Mouse (Mus musculus): ENCODE measurements around the gene Dnah8.
"Not testable (repeated sequence)": the region's sequence is repeated elsewhere in the genome, so short reads cannot be mapped to it uniquely, and the experiment has no call there.

The Dnah8 gene

GRCm38 (mm10) chr17:30623200-30623599 is 954 bp upstream of the Dnah8 start:
- Histone ChIP-seq H3K4me3 (replicated peaks; ENCODE audit: low read length) (peak overlapping the region; percentile 39), H3K36me3 (ENCODE audit: insufficient read depth, low read length) (peaks cover 24% of the 10 kb centered on the region), H3K27me3 (ENCODE audit: insufficient read depth, low read length) (no peaks in the 10 kb centered on the region), H3K4me1 (replicated peaks; ENCODE audit: low read depth, low read length) (peaks cover 30% of the 10 kb centered on the region), H3K9me3 (ENCODE audit: low read length) (peaks cover 15% of the 10 kb centered on the region)
- TF ChIP-seq CTCF (conservative IDR thresholded peaks at IDR 0.05; ENCODE audit: low read length) (no peak), POU5F1 (IDR thresholded peaks at IDR 0.05; ENCODE audit: borderline replicate concordance, low read length) (no peak), NANOG (IDR thresholded peaks at IDR 0.05; ENCODE audit: borderline replicate concordance, low read length) (no peak)

GRCm38 (mm10) chr17:30626719-30627118 is 2.6 kb downstream of the Dnah8 start, which contains the start of gene Glo1:
Gene Glo1, minus strand, starts transcription at chr17:30626871.
- H3K9me3 ChIP-seq (ENCODE audit: low read length); H3K27me3 ChIP-seq (ENCODE audit: insufficient read depth, low read length): not testable (repeated sequence)
- H3K36me3 ChIP-seq (ENCODE audit: insufficient read depth, low read length), result peaks cover 42% of the 10 kb centered on the region
- H3K4me3 ChIP-seq (replicated peaks; ENCODE audit: low read length), result peak within 1 kb of the TSS; percentile 71
- peaks cover 42% of the 10 kb centered on the region for H3K4me1 ChIP-seq (replicated peaks; ENCODE audit: low read depth, low read length)

GRCm38 (mm10) chr17:30635367-30635766 is 11.2 kb downstream of the Dnah8 start:
- peak overlapping the region; percentile 72 for H3K4me3 ChIP-seq (replicated peaks; ENCODE audit: low read length)
- H3K27me3 ChIP-seq (ENCODE audit: insufficient read depth, low read length), result 0 out of 2 replicates have a peak, but pooled peaks cover 4% of the 10 kb centered on the region
- peaks cover 15% of the 10 kb centered on the region for H3K9me3 ChIP-seq (ENCODE audit: low read length)
- H3K4me1 ChIP-seq (replicated peaks; ENCODE audit: low read depth, low read length), result peaks cover 52% of the 10 kb centered on the region
- peaks cover 90% of the 10 kb centered on the region for H3K36me3 ChIP-seq (ENCODE audit: insufficient read depth, low read length)
- no peak for TF ChIP-seq POU5F1 (IDR thresholded peaks at IDR 0.05; ENCODE audit: borderline replicate concordance, low read length)

GRCm38 (mm10) chr17:30637714-30638113 is 13.6 kb downstream of the Dnah8 start:
- Histone ChIP-seq H3K9me3 (ENCODE audit: low read length) (peaks cover 11% of the 10 kb centered on the region), H3K4me3 (replicated peaks; ENCODE audit: low read length) (no peak overlapping the region), H3K27me3 (ENCODE audit: insufficient read depth, low read length) (no peaks in the 10 kb centered on the region), H3K36me3 (ENCODE audit: insufficient read depth, low read length) (peaks cover 97% of the 10 kb centered on the region), H3K4me1 (replicated peaks; ENCODE audit: low read depth, low read length) (peaks cover 49% of the 10 kb centered on the region)
- TF ChIP-seq POU5F1 (IDR thresholded peaks at IDR 0.05; ENCODE audit: borderline replicate concordance, low read length) (no peak), NANOG (IDR thresholded peaks at IDR 0.05; ENCODE audit: borderline replicate concordance, low read length) (no peak), CTCF (conservative IDR thresholded peaks at IDR 0.05; ENCODE audit: low read length) (no peak)

GRCm38 (mm10) chr17:30638996-30639395 is 14.8 kb downstream of the Dnah8 start:
- no peaks in the 10 kb centered on the region for H3K9me3 ChIP-seq (ENCODE audit: low read length)
- no peak for TF ChIP-seq POU5F1 (IDR thresholded peaks at IDR 0.05; ENCODE audit: borderline replicate concordance, low read length)
- TF ChIP-seq NANOG (IDR thresholded peaks at IDR 0.05; ENCODE audit: borderline replicate concordance, low read length), result no peak
- no peak for TF ChIP-seq CTCF (conservative IDR thresholded peaks at IDR 0.05; ENCODE audit: low read length)
- no peaks in the 10 kb centered on the region for H3K27me3 ChIP-seq (ENCODE audit: insufficient read depth, low read length)
- H3K4me3 ChIP-seq (replicated peaks; ENCODE audit: low read length), result peak overlapping the region; percentile 1; the same call in 1 of the 2 replicates
- peaks cover 97% of the 10 kb centered on the region for H3K36me3 ChIP-seq (ENCODE audit: insufficient read depth, low read length)
- peaks cover 49% of the 10 kb centered on the region for H3K4me1 ChIP-seq (replicated peaks; ENCODE audit: low read depth, low read length)

- Histone ChIP-seq H3K27me3 (ENCODE audit: insufficient read depth, low read length) (no peaks in the 10 kb centered on the region), H3K36me3 (ENCODE audit: insufficient read depth, low read length) (peaks cover 100% of the 10 kb centered on the region), H3K4me3 (replicated peaks; ENCODE audit: low read length) (no peak overlapping the region), H3K4me1 (replicated peaks; ENCODE audit: low read depth, low read length) (peaks cover 46% of the 10 kb centered on the region), H3K9me3 (ENCODE audit: low read length) (no peaks in the 10 kb centered on the region)
- no peak for TF ChIP-seq NANOG (IDR thresholded peaks at IDR 0.05; ENCODE audit: borderline replicate concordance, low read length)
- no peak for TF ChIP-seq POU5F1 (IDR thresholded peaks at IDR 0.05; ENCODE audit: borderline replicate concordance, low read length)
- TF ChIP-seq CTCF (conservative IDR thresholded peaks at IDR 0.05; ENCODE audit: low read length), result no peak
Observed at GRCm38 (mm10) chr17:30640896-30641295, 16.7 kb downstream of the Dnah8 start.

- Histone ChIP-seq H3K27me3 (ENCODE audit: insufficient read depth, low read length) (no peaks in the 10 kb centered on the region), H3K4me1 (replicated peaks; ENCODE audit: low read depth, low read length) (peaks cover 31% of the 10 kb centered on the region), H3K4me3 (replicated peaks; ENCODE audit: low read length) (no peak overlapping the region), H3K9me3 (ENCODE audit: low read length) (peaks cover 4% of the 10 kb centered on the region; the same call in 1 of the 2 replicates), H3K36me3 (ENCODE audit: insufficient read depth, low read length) (peaks cover 100% of the 10 kb centered on the region)
- TF ChIP-seq NANOG (IDR thresholded peaks at IDR 0.05; ENCODE audit: borderline replicate concordance, low read length) (no peak), CTCF (conservative IDR thresholded peaks at IDR 0.05; ENCODE audit: low read length) (peak; percentile 100), POU5F1 (IDR thresholded peaks at IDR 0.05; ENCODE audit: borderline replicate concordance, low read length) (no peak)
Observed at GRCm38 (mm10) chr17:30648770-30649169, 24.6 kb downstream of the Dnah8 start.

GRCm38 (mm10) chr17:30653010-30653409 is 28.9 kb downstream of the Dnah8 start:
- H3K4me3 ChIP-seq (replicated peaks; ENCODE audit: low read length), result no peak overlapping the region
- H3K4me1 ChIP-seq (replicated peaks; ENCODE audit: low read depth, low read length), result peaks cover 33% of the 10 kb centered on the region
- H3K9me3 ChIP-seq (ENCODE audit: low read length), result peaks cover 4% of the 10 kb centered on the region; the same call in 1 of the 2 replicates
- peaks cover 100% of the 10 kb centered on the region for H3K36me3 ChIP-seq (ENCODE audit: insufficient read depth, low read length)
- no peaks in the 10 kb centered on the region for H3K27me3 ChIP-seq (ENCODE audit: insufficient read depth, low read length)
- TF ChIP-seq CTCF (conservative IDR thresholded peaks at IDR 0.05; ENCODE audit: low read length) (peak; percentile 100), NANOG (IDR thresholded peaks at IDR 0.05; ENCODE audit: borderline replicate concordance, low read length) (no peak), POU5F1 (IDR thresholded peaks at IDR 0.05; ENCODE audit: borderline replicate concordance, low read length) (no peak)

- peaks cover 97% of the 10 kb centered on the region for H3K36me3 ChIP-seq (ENCODE audit: insufficient read depth, low read length)
- H3K4me1 ChIP-seq (replicated peaks; ENCODE audit: low read depth, low read length), result peaks cover 48% of the 10 kb centered on the region
- no peaks in the 10 kb centered on the region for H3K27me3 ChIP-seq (ENCODE audit: insufficient read depth, low read length)
- H3K9me3 ChIP-seq (ENCODE audit: low read length), result no peaks in the 10 kb centered on the region
- peak overlapping the region; percentile 33; the same call in 1 of the 2 replicates for H3K4me3 ChIP-seq (replicated peaks; ENCODE audit: low read length)
- TF ChIP-seq POU5F1 (IDR thresholded peaks at IDR 0.05; ENCODE audit: borderline replicate concordance, low read length), result no peak
Observed at GRCm38 (mm10) chr17:30657530-30658151, 33.5 kb downstream of the Dnah8 start.
